Mouse (Mus musculus) granulocyte monocyte progenitor cell, adult 5-6 weeks (primary cell): ENCODE measurements around the gene Pip4k2a. TPM values are rescaled to one million over a fixed set of nuclear protein-coding genes. Genes with fewer than 3 reads are reported as not detected.

ENCODE experiments used
- ATAC-seq: replicated peaks from 2 replicates; pipeline ENCODE4 v1.8.0; 2016; ENCODE audit warnings: mild to moderate bottlenecking, moderate TSS enrichment, inconsistent platforms; ENCODE audit not compliant: poor library complexity, severe bottlenecking
- total RNA-seq, 2 experiments: library from RNA; stranded (forward) in 1 of 2; stranded (reverse) in 1 of 2; fragments of 200-712, 200-1000 nt in 1 of 2; fragments of >200 nt in 1 of 2; fragmentation: Nextera tagmentation in 1 of 2; gene quantifications; 2 replicates each; pipeline ENCODE4 v1.2.3; 2014 to 2017

The Pip4k2a gene
- total RNA-seq, 2 experiments from 2014 or later, result 16.7 to 29.3 TPM

- ATAC-seq, result no peak
These were observed 39.9 kb downstream of the Pip4k2a start for GRCm38 (mm10) chr2:18958044-18958443.

- ATAC-seq, result no peak
These were observed 40.5 kb downstream of the Pip4k2a start for GRCm38 (mm10) chr2:18957459-18957858.

- ATAC-seq, result no peak
These were observed 41.0 kb downstream of the Pip4k2a start for GRCm38 (mm10) chr2:18956945-18957344.

- 0 out of 2 replicates have a peak, but pooled peaks have one; percentile 16 for ATAC-seq
These were observed 41.5 kb downstream of the Pip4k2a start for GRCm38 (mm10) chr2:18956424-18956823.

- ATAC-seq, result 0 out of 2 replicates have a peak, but pooled peaks have one; percentile 2
These were observed 42.3 kb downstream of the Pip4k2a start for GRCm38 (mm10) chr2:18955671-18956070.

GRCm38 (mm10) chr2:18955022-18955421 lies 42.9 kb downstream of the Pip4k2a start:
- no peak for ATAC-seq

- ATAC-seq, result no peak
These were observed 43.5 kb downstream of the Pip4k2a start for GRCm38 (mm10) chr2:18954422-18954821.

- ATAC-seq, result peak; percentile 83
These were observed 45.7 kb downstream of the Pip4k2a start for GRCm38 (mm10) chr2:18952102-18952673.

- ATAC-seq, result no peak
These were observed 47.2 kb downstream of the Pip4k2a start for GRCm38 (mm10) chr2:18950758-18951157.

GRCm38 (mm10) chr2:18948741-18949140 lies 49.2 kb downstream of the Pip4k2a start:
- ATAC-seq, result no peak

GRCm38 (mm10) chr2:18947669-18948459 lies 50.1 kb downstream of the Pip4k2a start:
- no peak for ATAC-seq

- ATAC-seq, result no peak
These were observed 52.5 kb downstream of the Pip4k2a start for GRCm38 (mm10) chr2:18945438-18945837.

GRCm38 (mm10) chr2:18943930-18944329 lies 54.0 kb downstream of the Pip4k2a start:
- peak; percentile 38 for ATAC-seq

GRCm38 (mm10) chr2:18943366-18943765 lies 54.6 kb downstream of the Pip4k2a start:
- no peak for ATAC-seq

GRCm38 (mm10) chr2:18940693-18941270 lies 57.1 kb downstream of the Pip4k2a start:
- no peak for ATAC-seq

GRCm38 (mm10) chr2:18938923-18939329 lies 59.0 kb downstream of the Pip4k2a start:
- ATAC-seq, result peak; percentile 86

- ATAC-seq, result no peak
These were observed 59.7 kb downstream of the Pip4k2a start for GRCm38 (mm10) chr2:18938232-18938631.

- ATAC-seq, result no peak
These were observed 60.3 kb downstream of the Pip4k2a start for GRCm38 (mm10) chr2:18937611-18938010.

GRCm38 (mm10) chr2:18936446-18936845 lies 61.5 kb downstream of the Pip4k2a start:
- ATAC-seq, result no peak

- ATAC-seq, result 0 out of 2 replicates have a peak, but pooled peaks have one; percentile 6
These were observed 62.3 kb downstream of the Pip4k2a start for GRCm38 (mm10) chr2:18935581-18936027.

- ATAC-seq, result no peak
These were observed 63.8 kb downstream of the Pip4k2a start for GRCm38 (mm10) chr2:18934131-18934530.
